Mouse (Mus musculus) urinary bladder, adult 2 months (tissue): Measurements from ENCODE around the gene Rbms3. TPM values are rescaled to one million over a fixed set of nuclear protein-coding genes. Genes with fewer than 3 reads are reported as not detected.

Source experiments
- DNase-seq: peaks from one replicate; pipeline ENCODE4 v3.0.0; 2022; ENCODE audit warnings: low spot score
- polyA plus RNA-seq: library from polyadenylated mRNA; depleted of rRNA; stranded (reverse); fragments of >200 nt; gene quantifications from 2 replicates; pipeline ENCODE4 v1.2.3, GENCODE M21; 2012

Gene Rbms3
- polyA plus RNA-seq, 1 experiment = 20.8 TPM

DNA sequence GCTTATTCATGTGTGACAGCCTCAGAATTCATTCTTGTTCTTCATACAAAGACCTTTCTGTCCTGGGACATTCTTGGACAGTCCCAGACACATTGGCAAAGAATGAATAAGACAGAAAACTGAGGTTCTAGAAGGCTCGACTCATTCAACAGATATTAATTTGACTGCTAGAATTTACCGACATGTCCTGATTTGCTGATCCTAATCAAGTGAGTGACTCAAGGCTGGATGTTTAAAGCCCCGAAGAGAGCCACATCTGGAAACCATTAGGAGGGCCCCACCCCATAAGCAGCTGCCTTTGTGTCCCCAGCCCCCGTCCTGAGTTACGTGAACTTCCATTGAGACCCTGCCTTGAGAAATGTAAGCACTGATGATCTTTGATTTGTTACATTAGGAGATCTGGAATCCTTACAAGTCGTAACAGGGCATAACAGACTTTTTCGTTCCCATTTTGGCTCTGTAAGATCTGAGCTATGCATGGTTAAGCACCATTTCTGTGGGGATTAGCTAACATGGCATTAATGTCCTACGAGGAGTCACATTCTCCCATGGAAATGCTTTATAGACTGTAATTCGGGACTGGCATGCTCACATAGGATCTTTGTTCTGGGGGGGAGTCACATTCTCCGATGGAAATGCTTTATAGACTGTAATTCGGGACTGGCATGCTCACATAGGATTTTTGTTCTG, 726.3 kb downstream of the Rbms3 start:
- no peak for DNase-seq

DNA sequence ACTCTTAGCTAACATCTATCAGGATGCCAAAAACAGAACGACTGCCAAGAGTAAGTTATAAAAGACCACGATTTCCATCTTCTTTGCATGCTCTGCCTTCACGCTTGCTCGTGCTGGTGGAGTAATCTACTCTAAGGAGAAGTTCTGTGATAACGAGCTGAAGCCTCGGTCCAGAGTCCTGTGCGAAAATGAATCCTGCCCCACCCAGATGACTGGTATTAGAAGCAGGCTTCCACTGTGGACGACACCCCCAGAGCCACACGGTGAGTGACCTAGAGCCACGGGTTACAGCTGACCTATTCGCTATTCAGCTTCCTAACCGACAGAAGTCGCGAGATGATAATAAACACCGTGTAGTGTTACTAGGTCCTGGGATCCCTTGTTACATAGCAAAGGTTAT, 730.3 kb downstream of the Rbms3 start:
- DNase-seq = no peak

- no peak for DNase-seq
Measured at GRCm38 (mm10) chr9:116886973-116887680, 742.6 kb downstream of the Rbms3 start.

DNA sequence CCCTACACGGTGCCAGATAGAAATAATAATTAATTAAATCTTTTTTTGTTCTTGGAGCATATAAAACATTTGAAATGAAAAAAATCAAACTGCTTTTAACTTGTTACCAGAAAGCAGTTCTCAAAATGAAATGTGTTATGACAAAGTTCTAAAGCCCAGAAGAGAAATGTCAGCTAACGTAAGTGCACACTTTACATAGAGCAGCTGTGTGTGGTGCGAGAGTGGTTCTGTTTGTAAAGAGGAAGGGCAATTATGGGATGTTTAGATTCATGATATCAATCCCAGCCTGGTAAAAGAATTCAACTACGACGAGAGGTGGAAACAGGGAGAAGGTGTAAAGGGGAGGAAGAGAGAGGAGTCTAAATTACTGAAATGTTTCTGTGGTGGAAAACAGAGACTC, 744.1 kb downstream of the Rbms3 start:
- no peak for DNase-seq

DNA sequence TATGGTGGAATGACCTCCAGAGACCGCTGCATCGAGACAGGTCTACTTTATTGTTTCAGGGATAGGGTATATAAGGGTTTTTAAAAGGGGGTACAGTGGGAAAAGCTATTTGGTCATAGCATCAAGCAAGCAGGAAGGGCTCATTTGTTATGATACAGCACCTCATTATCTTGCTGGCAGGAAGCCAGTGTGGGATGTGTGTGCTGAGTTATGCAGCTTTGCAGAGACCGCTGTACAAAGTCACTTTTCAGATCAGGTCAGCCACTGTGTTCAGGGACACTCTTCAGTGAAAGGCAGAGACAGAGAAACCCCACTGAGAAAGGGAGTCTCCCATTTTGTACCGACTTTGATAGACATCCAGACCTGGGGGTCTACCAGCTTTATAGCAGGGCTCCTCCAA, 749.2 kb downstream of the Rbms3 start:
- DNase-seq = no peak

DNA sequence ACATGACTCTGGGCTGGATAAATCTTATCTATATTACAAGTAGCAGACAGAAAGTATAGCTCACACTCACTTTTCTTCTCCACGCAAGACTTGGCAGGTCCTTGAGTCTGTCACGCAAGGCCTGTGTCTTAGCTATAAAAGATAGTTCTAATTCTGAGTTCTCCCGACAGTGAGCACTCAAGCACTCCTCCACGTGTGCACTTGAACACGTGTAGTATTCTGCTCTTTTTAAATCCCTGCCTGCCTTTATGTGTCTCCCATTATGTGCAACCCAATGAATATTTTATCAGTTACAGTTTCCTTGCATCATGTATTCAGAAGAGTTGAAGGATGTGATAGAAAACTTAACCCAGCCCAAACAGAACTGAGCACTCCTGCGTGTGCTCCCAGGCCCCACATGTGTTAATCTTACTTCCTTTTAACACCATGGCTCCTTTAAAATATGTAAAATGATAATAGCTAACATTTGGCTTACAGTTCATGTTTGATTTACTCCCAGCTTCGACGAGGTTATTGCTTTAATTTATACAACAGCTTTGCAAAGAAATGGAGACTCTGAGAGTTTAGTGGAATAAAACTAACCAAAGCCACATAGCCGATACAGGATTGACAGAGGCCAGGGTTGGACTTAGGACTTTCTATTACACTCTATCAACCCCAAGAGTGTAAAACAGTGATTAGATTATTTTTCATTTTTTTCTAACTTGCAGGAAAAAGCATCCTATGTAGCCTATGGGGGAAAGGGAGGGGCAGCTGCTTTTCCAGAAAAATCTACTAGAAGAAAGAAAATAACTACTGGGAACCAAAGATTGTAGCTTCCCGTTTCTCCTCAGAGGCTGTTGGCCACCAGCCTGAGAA, 749.9 kb downstream of the Rbms3 start:
- no peak for DNase-seq

- DNase-seq = no peak
Measured at GRCm38 (mm10) chr9:116876786-116877185, 752.9 kb downstream of the Rbms3 start.

DNA sequence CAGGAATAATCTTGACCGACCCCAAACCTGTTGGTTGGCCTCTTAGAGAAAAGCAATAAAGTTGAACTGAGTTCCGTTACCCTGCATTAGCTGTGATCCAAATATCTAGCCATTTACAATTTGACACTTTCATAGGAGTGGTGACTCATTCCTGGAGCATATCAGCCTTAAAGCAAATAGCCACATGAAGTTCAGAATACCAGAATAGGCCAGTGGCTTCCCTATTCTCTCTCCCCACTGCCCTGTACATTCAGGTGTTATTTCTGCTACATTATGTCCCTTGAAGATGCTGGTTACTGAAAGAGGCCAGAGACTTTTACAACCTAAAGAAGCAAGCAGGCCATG, 755.8 kb downstream of the Rbms3 start:
- no peak for DNase-seq

- no peak for DNase-seq
Measured at GRCm38 (mm10) chr9:116873033-116873975, 756.4 kb downstream of the Rbms3 start.

- no peak for DNase-seq
Measured at GRCm38 (mm10) chr9:116872346-116872745, 757.4 kb downstream of the Rbms3 start.

- no peak for DNase-seq
Measured at GRCm38 (mm10) chr9:116871576-116871975, 758.1 kb downstream of the Rbms3 start.

GRCm38 (mm10) chr9:116866060-116866459, 763.7 kb downstream of the Rbms3 start:
- no peak for DNase-seq

DNA sequence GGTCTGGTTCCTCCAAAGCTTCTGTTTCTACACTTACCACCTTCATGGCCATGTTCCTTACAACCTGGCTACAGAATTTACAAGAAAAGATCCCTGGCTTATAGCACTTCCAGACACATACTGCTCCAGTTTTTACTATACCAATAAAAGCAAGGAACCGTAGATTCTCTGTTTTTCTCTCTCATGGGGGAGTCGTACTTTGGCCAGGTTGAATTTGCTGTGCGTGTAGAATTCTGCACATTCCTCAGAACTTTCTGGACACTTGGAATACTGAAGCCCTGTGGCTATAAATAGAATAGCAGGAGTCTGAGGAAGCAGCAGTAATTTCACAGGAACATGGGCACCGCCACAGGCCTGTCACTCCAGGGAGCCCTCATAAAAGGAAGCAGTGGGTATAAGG, 766.1 kb downstream of the Rbms3 start:
- DNase-seq = no peak

DNA sequence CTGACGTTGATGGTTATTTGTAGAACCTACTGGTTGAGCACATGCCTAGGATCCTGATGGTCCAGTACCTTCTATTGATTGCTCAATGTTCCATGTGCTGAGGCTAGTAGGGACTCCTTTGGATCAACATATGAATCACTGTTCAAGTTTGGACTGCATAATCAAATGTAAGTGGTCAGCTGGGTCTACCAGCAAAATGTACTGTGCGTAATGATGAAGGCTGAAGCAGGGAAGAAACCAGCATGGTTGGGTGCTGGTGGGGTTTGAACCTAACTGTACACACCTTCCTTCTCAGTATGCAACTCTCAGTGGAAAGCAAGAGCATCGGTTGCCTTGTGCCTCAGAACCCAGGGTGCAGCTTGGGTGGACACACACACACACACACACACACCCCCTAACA, 767.4 kb downstream of the Rbms3 start:
- no peak for DNase-seq

DNA sequence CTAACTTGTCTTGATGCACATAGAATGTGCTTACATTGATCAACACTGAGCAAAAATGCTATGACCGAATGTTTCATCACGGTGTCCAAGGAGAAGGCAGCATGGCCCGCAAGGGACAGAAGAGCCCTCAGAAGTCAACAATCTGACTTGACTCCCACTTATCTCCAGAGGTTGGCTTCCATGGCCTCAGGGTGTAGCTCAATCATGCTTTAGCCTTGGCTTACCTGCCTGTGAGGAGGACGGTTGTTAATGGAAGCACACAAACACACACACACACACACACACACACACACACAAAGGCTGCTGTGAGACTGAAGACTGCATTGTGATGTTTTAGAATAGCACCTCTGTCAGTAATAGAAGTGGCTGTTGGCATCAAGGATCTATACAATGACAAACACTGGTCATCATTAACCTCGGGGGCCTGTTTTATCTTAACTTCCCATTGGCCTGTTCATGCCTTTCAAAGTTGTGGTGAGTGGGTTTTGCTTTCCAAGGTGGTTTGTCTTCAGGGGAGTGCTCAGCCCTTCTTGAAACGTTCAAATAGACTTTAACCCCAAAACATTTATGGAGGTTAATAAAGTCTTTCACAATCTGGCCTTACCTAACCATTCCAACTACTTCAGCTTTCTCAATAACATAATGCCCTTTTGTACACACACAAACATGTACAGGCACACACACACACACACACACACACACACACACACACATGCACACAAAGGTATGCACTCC, 771.7 kb downstream of the Rbms3 start:
- no peak for DNase-seq

DNA sequence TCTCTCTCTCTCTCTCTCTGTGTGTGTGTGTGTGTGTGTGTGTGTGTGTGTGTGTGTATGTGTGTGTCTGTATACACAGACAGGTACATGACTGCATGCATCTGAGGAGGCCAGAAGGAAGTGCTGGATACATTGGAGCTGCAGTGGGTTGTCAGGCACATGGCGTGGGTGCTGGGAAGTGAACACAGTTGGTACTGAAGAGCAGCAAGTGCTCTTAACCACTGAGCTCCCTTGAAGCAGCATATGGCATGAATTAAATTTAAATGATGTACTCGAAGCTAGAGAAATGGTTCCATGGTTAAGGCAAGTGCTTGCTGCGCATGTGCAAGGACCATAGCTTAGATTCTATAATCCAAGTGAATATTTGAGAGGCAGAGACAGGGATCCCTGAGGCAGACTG, 772.6 kb downstream of the Rbms3 start:
- DNase-seq = no peak

DNA sequence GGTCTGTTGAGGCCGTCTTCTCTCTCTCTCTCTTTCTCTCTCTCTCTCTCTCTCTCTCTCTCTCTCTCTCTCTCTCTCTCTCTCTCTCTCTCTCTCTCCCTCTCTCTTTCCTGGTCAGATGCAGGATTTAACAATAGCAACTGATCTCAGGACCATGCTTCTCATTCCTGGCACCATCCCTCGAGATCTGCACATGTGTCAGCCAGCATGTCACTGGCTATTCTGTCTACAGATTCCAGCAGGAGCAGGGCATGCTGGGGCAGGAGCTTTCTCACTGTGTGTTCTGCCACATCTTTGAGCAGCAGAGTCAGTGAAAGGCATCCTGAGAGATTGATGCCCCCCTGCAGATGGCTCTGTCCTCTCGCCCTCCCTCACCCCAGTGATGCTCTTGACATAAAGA, 774.0 kb downstream of the Rbms3 start:
- no peak for DNase-seq

GRCm38 (mm10) chr9:116848905-116849304, 780.8 kb downstream of the Rbms3 start:
- no peak for DNase-seq

DNA sequence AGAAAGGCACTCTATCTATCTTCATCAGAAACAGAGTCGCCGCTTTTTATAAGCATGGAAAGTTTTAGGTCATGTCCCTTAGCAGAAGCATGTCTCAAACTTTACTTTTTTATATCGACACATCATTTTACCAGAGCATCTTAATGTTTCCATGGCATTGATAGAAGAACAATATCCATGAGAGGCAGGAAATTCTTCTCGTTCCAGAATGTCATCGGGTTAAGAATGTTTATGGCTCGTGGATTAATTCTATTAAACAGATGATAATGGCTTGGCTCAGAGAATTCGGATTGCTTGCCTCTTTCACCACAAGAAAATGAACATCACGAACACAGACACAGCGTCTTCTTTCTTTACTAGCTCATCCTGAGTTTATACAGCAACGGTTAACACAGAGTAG, 781.5 kb downstream of the Rbms3 start:
- DNase-seq = no peak

DNA sequence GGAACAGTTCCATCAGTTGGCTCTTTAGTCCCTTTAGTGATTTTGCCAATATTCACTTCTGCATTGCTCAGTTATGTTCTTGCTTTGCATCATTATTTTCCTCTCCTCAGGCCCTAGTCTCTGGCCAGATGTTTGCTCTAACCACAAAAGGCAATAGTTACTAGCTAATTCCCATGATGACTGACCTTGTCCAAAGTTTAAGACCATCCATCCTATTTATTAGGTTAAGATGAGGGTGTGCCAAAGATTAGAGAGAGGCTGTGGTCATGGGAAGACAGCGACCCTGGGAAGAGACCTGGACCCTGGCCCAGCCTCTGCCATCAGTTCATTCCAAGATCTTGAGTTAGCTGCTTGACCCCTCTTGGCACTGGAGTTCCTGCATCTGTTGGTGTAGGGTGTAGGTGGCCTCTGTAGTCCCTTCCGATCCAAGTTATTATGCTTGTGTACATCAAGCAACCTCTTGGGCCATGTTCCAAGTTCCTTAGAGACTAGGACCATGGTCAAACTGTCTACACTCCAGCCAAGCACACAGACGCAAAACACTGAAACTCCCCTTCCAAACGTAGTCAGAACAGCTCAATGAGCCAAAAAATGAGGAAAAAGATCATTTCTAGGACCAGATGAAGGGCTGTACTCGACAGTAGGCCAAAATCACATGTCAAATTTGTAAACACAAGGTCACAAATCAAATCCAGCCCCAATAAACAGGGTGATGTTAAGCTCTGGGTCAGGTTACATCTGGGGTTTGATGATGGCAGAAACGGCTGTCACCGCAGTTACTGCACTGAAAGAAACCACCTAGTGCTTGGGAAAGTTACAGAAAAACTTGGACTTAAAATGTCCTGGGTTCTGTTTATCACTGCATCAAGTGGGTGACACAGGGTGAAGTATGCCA, 782.2 kb downstream of the Rbms3 start:
- DNase-seq = no peak
